Mouse (Mus musculus) A20 (cell line): ENCODE results near the gene Scarb1.
A peak's percentile ranks its signal among the peaks of the same experiment; 100 is the strongest.

Experiments used
- DNase-seq: peaks from one replicate; pipeline ENCODE4 v3.0.0-alpha.2; 2011; ENCODE audit warnings: low read depth, low spot score

The Scarb1 gene

GRCm38 (mm10) chr5:125271531-125272203, 69.2 kb downstream of the Scarb1 start:
- DNase-seq = peak; percentile 73

GRCm38 (mm10) chr5:125270587-125271130, 70.2 kb downstream of the Scarb1 start:
- peak; percentile 79 for DNase-seq

GRCm38 (mm10) chr5:125269836-125270235, 71.1 kb downstream of the Scarb1 start:
- peak; percentile 18 for DNase-seq

GRCm38 (mm10) chr5:125269399-125269798, 71.5 kb downstream of the Scarb1 start:
- no peak for DNase-seq

- DNase-seq = peak; percentile 48
These were observed 72.7 kb downstream of the Scarb1 start for GRCm38 (mm10) chr5:125268033-125268765.

GRCm38 (mm10) chr5:125267150-125267961, 73.5 kb downstream of the Scarb1 start:
- no peak for DNase-seq

GRCm38 (mm10) chr5:125266128-125266527, 74.8 kb downstream of the Scarb1 start:
- DNase-seq = no peak

GRCm38 (mm10) chr5:125264700-125265099, 76.2 kb downstream of the Scarb1 start:
- no peak for DNase-seq

- no peak for DNase-seq
These were observed 78.3 kb downstream of the Scarb1 start for GRCm38 (mm10) chr5:125262578-125262977.

- DNase-seq = no peak
These were observed 87.0 kb downstream of the Scarb1 start for GRCm38 (mm10) chr5:125253917-125254316.

GRCm38 (mm10) chr5:125253448-125253847, 87.4 kb downstream of the Scarb1 start:
- no peak for DNase-seq

- no peak for DNase-seq
These were observed 88.2 kb downstream of the Scarb1 start for GRCm38 (mm10) chr5:125252664-125253063.

- DNase-seq = peak; percentile 28
These were observed 88.8 kb downstream of the Scarb1 start for GRCm38 (mm10) chr5:125251885-125252615.

GRCm38 (mm10) chr5:125249187-125249586, 91.7 kb downstream of the Scarb1 start:
- DNase-seq = no peak

- no peak for DNase-seq
These were observed 94.2 kb downstream of the Scarb1 start for GRCm38 (mm10) chr5:125246711-125247110.

- DNase-seq = no peak
These were observed 95.3 kb downstream of the Scarb1 start for GRCm38 (mm10) chr5:125245534-125246151.

- no peak for DNase-seq
These were observed 95.9 kb downstream of the Scarb1 start for GRCm38 (mm10) chr5:125244825-125245533.

GRCm38 (mm10) chr5:125243928-125244327, 97.0 kb downstream of the Scarb1 start:
- no peak for DNase-seq

- DNase-seq = no peak
These were observed 98.8 kb downstream of the Scarb1 start for GRCm38 (mm10) chr5:125242111-125242510.

- DNase-seq = no peak
These were observed 99.3 kb downstream of the Scarb1 start for GRCm38 (mm10) chr5:125241627-125242026.
